8 mouse cellular contexts compared by ENCODE assay signal in the genomic region with DNA sequence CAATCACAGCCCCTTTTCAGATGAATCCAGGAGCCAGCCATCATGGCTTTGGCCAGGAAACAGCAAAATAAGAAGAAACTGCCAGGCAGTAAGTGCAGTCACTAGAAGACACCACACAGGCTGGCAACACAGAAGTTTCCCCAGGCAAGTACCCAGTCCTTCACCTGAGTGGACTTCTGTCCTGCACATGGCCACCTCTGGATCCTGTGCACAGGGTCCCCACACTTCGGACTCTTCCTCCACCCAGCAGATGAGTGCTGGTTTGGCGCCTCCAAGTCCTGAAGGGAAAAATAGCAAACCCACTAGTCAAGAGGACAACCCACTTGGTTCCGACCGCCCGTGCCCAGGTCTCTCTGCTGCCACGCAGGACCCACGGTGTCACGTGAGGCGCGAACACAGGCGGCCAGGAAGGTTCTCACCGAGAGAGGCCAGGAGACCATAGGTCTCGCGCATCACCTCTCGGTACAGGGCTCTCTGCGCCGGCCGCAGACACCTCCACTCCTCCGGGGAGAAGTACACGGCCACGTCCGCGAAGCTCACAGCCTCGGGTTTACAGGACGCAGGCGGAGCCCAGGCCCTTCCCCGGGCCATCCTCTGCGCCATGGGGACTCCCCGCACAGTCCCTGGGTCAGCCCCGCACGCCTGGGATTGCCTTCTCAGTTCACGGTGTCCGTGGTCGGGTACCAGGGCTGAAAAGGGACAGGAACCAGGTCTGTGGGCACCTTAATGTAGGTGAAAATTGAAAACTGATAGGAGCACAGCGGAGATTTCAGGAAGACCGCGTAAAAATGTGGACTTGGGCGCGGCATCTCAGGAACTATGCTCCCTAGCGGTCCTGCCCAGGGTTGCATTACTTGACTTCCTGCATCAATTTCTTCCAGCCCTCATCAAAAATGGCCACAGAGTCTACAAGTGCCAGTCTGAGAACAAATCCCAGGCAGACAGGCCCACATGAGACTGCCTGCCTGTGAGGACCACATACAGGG. TPM values are rescaled to one million over a fixed set of nuclear protein-coding genes. Genes with fewer than 3 reads are reported as not detected.
DNase-seq lines count a peak whose midpoint lies in the region; ATAC-seq lines count a peak whose summit lies in the region.
"Not testable (repeated sequence)": the region's sequence is repeated elsewhere in the genome, so short reads cannot be mapped to it uniquely, and the experiment has no call there.

Gene Zfp764 (minus strand): TSS at position 821 of the 986 bp plus-strand sequence.

- H3K9ac ChIP-seq in forebrain, embryonic 11.5 days (ENCODE audit: low read length): peak within 1 kb of the TSS; percentile 76
- H3K9ac ChIP-seq in heart, embryonic 16.5 days (ENCODE audit: low read length): peak within 1 kb of the TSS; percentile 86
- H3K9ac ChIP-seq in liver, embryonic 15.5 days: peak within 1 kb of the TSS; percentile 57
- H3K9ac ChIP-seq in neural tube, embryonic 12.5 days: peak within 1 kb of the TSS; percentile 76

- H3K4me2 ChIP-seq in forebrain, embryonic 11.5 days (ENCODE audit: low read depth, low read length, severe bottlenecking): peak within 1 kb of the TSS; percentile 82
- H3K4me2 ChIP-seq in heart, embryonic 16.5 days (ENCODE audit: low read depth, low read length): peak within 1 kb of the TSS; percentile 83
- H3K4me2 ChIP-seq in liver, embryonic 15.5 days: peak within 1 kb of the TSS; percentile 81
- peak within 1 kb of the TSS; percentile 92 for H3K4me2 ChIP-seq in neural tube, embryonic 12.5 days (replicated peaks)

- not testable (repeated sequence) for H3K4me1 ChIP-seq in forebrain, embryonic 11.5 days (replicated peaks; ENCODE audit: control insufficient read depth, insufficient read depth, low read length); heart, embryonic 16.5 days (ENCODE audit: control insufficient read depth, insufficient read depth, low read length); liver, embryonic 15.5 days (replicated peaks); neural tube, embryonic 12.5 days

- 7% methylated on average over 40 of the region's 40 CpGs for WGBS in forebrain, embryonic 11.5 days
- WGBS in heart, embryonic 16.5 days: 4% methylated on average over 40 of the region's 40 CpGs
- WGBS in liver, embryonic 15.5 days (ENCODE audit: insufficient replicate concordance): 2% methylated on average over 40 of the region's 40 CpGs
- WGBS in neural tube, embryonic 12.5 days: 7% methylated on average over 40 of the region's 40 CpGs

- DNase-seq in CD8-positive naive resting alpha-beta T cell, adult 2 months (ENCODE audit: low read depth in 2 of 2, low spot score in 2 of 2): peak; percentile 78 to 80
- peak; percentile 85 for DNase-seq in c-Kit-positive CD71-positive TER-119-negative erythroid progenitor cells, embryonic 14.5 days (ENCODE audit: low read depth)
- peak; percentile 85 for DNase-seq in forebrain, embryonic 11.5 days (ENCODE audit: low spot score)
- DNase-seq in kidney, postnatal 36 days: peak; percentile 93 to 96
- DNase-seq in telencephalon, adult 2 months (ENCODE audit: low read depth, low spot score): peak; percentile 69

- not testable (repeated sequence) for H3K27ac ChIP-seq in forebrain, embryonic 11.5 days (ENCODE audit: low read depth, low read length); neural tube, embryonic 12.5 days
- H3K27ac ChIP-seq in heart, embryonic 16.5 days (ENCODE audit: low read length): peak within 1 kb of the TSS; percentile 62
- 0 out of 2 replicates have a peak within 1 kb of the TSS, but pooled peaks have one; percentile 45 for H3K27ac ChIP-seq in liver, embryonic 15.5 days (replicated peaks)

- H3K9me3 ChIP-seq in forebrain, embryonic 11.5 days (ENCODE audit: control insufficient read depth, low read length); heart, embryonic 16.5 days (replicated peaks; ENCODE audit: control insufficient read depth, low read length); liver, embryonic 15.5 days (replicated peaks); neural tube, embryonic 12.5 days: not testable (repeated sequence)

- not testable (repeated sequence) for H3K27me3 ChIP-seq in forebrain, embryonic 11.5 days (ENCODE audit: control insufficient read depth, insufficient read depth, low read length); heart, embryonic 16.5 days (ENCODE audit: control insufficient read depth, insufficient read depth, low read length); liver, embryonic 15.5 days; neural tube, embryonic 12.5 days (replicated peaks)

- not testable (repeated sequence) for H3K36me3 ChIP-seq in forebrain, embryonic 11.5 days (ENCODE audit: control insufficient read depth, insufficient read depth, low read length); heart, embryonic 16.5 days (ENCODE audit: control insufficient read depth, insufficient read depth); liver, embryonic 15.5 days (replicated peaks); neural tube, embryonic 12.5 days

- peak within 1 kb of the TSS; percentile 34 for H3K4me3 ChIP-seq in forebrain, embryonic 11.5 days (ENCODE audit: low read depth, low read length)
- peak within 1 kb of the TSS; percentile 78 for H3K4me3 ChIP-seq in heart, embryonic 16.5 days (ENCODE audit: low read length)
- H3K4me3 ChIP-seq in liver, embryonic 15.5 days (replicated peaks): peak within 1 kb of the TSS; percentile 60
- H3K4me3 ChIP-seq in neural tube, embryonic 12.5 days: peak within 1 kb of the TSS; percentile 46

- peak; percentile 87 for ATAC-seq in forebrain, embryonic 11.5 days (replicated peaks; ENCODE audit: low FRiP score)
- peak; percentile 82 for ATAC-seq in heart, embryonic 16.5 days (replicated peaks; ENCODE audit: extremely low read depth, insufficient read depth, low FRiP score)
- ATAC-seq in liver, embryonic 15.5 days (ENCODE audit: insufficient read depth): peak; percentile 75
- peak; percentile 91 for ATAC-seq in neural tube, embryonic 12.5 days (ENCODE audit: low FRiP score, low read depth)

RNA-seq across cellular contexts. Expression of gene Zfp764, which starts in this region (rescaled TPM):
- polyA plus RNA-seq in forebrain, embryonic 11.5 days (2014; fragmentation: Nextera tagmentation; extraction: Ambion mirVana): 7.2 and 7.4 TPM in 2 replicates
- 6.5 and 6.6 TPM in 2 replicates for polyA plus RNA-seq in heart, embryonic 16.5 days (2015; fragmentation: Nextera tagmentation; extraction: Ambion mirVana)
- 1.3 and 1.7 TPM in 2 replicates for polyA plus RNA-seq in liver, embryonic 15.5 days (2015; fragmentation: Nextera tagmentation; extraction: Ambion mirVana)
- polyA plus RNA-seq in neural tube, embryonic 12.5 days (2016; fragmentation: Nextera tagmentation; extraction: Ambion mirVana): 5.7 and 6.8 TPM in 2 replicates
